Mouse (Mus musculus): Measurements from ENCODE around the gene Elf1. TPM values are rescaled to one million over a fixed set of nuclear protein-coding genes. Genes with fewer than 3 reads are reported as not detected.

Elf1 gene
- polyA plus RNA-seq (2017; shearing (Covaris generic)) = 100 to 1,000 TPM; 174 to 183 TPM

GRCm38 (mm10) chr14:79480624-79481338 is at the start of gene Elf1:
Elf1 (plus strand) TSS chr14:79481194.

GRCm38 (mm10) chr14:79451681-79452590 is 29.1 kb upstream of the Elf1 start, which contains the start of gene Kbtbd6:
Kbtbd6 (plus strand) TSS chr14:79451835.

DNA sequence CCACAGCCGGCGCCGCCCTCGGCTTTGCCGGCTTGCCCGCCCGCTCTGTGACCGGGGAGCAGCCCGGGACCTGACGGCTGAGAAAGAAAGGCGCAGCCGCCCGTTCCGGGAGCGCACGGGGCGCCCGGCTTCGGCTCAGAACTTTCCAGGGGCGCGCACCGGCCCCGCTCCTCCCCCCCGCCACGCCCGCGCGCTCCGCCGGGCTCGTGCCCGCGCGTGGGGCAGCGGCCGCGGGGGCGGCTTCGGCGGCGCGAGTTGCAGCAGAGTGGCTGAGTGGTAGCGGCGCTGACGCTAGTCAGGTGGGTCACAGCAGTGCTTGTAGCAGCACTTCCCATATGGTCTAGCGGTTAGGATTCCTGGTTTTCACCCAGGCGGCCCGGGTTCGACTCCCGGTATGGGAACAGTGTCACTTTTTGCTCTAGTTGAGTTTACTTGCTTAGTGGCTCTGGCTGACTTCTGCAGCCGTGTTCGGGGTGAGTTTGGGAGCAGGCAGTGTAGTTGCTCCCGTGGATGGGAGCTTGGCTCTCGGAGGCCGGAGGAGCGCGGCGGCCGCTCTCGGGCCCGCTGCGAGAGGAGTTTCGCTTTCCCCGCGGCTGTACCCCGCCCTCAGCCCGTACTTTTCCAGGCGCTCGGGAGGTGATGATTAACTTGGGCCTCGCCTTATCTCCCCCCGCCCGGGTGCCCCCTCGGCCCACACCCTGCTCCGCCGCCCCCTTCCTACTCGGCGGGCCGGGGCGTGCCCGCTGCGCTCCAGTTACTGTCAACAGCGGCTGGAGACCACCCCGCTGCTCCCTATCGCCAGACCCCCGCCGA is 551 bp downstream of the Elf1 start, which contains the start of gene Wbp4:
Gene Wbp4, minus strand, starts transcription at position 182 of the 813 bp plus-strand sequence.

GRCm38 (mm10) chr14:79587139-79587851 is 106.3 kb downstream of the Elf1 start, which contains the start of gene Sugt1:
Sugt1 (plus strand) TSS chr14:79587691.

Other genes starting within 250 kb of the Elf1 start
- gene Zfp957, start 233.8 kb upstream of the Elf1 start, polyA plus RNA-seq (2017; shearing (Covaris generic)) = under 1 TPM in 1 of 2 experiments, not detected in 1; 0.43 TPM
- 10 to 100 TPM; 22.2 to 23.6 TPM for gene Rgcc, start 179.5 kb upstream of the Elf1 start, polyA plus RNA-seq (2017; shearing (Covaris generic))
- 10 to 100 TPM; 53.0 to 64.1 TPM for gene Naa16, start 90.4 kb upstream of the Elf1 start, polyA plus RNA-seq (2017; shearing (Covaris generic))
- 1 to 10 TPM; 4.1 to 6.7 TPM for gene Mtrf1, start 83.4 kb upstream of the Elf1 start, polyA plus RNA-seq (2017; shearing (Covaris generic))
- 1 to 10 TPM; 3.2 to 4.6 TPM for gene Kbtbd7, start 54.7 kb upstream of the Elf1 start, polyA plus RNA-seq (2017; shearing (Covaris generic))
- under 1 TPM; 0.72 to 0.83 TPM for gene Kbtbd6, start 29.4 kb upstream of the Elf1 start, polyA plus RNA-seq (2017; shearing (Covaris generic))
- gene Wbp4, start 326 bp downstream of the Elf1 start, polyA plus RNA-seq (2017; shearing (Covaris generic)) = 10 to 100 TPM; 48.9 to 60.1 TPM
- gene Sugt1, start 106.5 kb downstream of the Elf1 start, polyA plus RNA-seq (2017; shearing (Covaris generic)) = 100 to 1,000 TPM; 113 to 131 TPM
- gene Cnmd, start 181.0 kb downstream of the Elf1 start, polyA plus RNA-seq (2017; shearing (Covaris generic)) = under 1 TPM in 1 of 2 experiments, not detected in 1; 0.36 TPM